Mouse (Mus musculus): ENCODE measurements around the gene Dnaja2.

Gene Dnaja2

DNA sequence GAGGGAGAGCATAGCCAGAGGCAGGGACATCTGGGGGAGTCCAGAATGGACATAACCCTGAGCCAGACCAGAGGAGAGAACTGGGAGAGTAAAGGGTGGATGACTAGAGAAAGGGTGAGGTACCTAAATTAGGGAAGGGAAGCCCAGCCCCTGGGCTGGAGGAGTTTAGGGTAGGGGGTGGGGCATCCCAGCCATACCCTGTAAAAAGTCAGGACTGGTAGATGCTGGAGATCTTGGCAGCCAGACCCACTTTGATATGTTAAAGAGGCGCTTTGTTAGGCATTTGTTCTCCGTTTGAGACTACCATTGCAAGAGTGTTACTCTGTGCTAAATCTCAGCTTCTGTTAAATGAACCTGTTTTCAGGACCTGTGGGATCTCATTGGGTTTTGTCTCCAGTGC lies 56.6 kb downstream of the Dnaja2 start:
- no peak for DNase-seq

DNA sequence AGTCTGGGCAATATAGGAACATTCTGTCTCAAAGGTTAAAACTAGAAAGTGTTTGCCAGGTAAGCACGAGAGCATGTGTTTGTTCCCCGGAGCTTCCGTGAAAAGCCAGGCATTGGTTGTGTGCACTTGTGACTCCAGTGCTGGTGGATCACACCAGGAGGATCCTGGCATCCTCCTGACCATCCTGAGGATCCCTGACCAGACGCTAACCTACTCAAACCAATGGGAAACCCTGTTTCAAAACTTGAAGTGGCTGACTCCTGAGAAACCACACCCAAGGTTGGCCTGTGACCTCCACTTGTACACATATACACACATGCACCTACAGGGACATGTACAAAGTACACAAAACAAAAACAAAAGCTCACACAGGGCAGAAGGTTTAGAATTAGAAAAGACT lies 58.4 kb downstream of the Dnaja2 start:
- DNase-seq = no peak

DNA sequence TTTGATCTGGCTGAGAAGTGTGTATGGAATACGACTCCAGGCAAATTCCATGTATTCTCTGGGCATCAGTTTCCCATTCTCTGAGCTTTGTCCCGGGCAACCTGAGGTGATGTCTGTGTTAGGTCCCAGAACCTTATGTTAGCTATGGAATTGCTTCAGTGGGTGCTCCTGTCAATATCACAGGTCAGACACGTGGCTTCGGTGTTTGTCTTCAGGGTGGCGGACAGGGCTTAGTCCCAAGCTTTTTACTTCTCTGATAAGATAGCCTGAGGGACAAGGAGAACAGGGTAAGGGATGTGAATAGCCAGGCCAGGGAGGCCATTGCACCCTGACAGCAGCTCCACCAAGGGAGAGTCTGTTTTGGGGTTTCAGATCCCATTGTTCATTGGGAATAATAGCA lies 59.0 kb downstream of the Dnaja2 start:
- no peak for DNase-seq

DNA sequence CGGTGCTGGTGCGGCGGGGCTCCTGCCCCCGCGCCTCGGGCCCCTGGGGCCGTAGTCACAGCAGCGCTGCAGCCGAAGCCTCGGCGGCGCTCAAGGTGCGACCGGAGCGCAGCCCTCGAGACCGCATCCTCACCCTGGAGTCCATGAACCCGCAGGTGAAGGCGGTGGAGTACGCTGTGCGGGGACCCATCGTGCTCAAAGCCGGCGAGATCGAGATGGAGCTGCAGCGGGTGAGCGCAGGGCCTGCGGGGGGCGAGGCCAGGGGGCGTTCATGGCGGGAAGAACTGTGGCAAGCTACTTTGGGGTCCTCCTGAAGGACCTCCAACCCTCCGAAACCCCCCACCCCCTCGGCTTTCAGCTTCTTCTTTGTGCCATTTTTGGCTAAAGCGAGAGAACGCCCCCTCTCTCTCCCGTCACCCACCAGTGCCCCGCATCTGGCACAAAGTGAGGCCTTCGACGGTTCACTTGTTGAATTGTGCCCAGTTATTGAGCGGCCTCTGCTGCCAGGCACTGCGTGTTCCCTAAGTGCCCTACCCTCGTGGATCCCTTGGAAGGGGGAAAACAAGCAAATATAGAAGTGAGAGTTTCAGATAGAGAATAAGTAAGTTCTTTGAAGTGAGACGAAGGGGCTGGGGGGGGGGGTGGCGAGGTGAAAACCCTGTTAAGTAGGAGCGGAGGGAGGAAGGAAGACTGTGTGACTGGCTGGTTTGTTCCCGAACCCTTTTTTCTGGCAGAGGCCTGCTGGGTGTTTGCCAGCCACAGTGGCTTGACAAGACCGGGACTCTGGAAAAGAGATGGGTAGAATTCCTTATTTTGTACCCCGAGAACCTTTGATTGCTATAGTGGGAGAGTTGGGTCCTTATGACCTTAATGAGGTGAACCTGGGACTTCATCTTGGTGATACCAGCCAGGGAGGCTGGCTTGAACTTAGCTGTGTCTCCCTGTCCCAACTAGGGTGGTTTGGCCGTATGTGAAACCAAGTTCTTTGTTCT lies 61.9 kb downstream of the Dnaja2 start:
- no peak for DNase-seq

DNA sequence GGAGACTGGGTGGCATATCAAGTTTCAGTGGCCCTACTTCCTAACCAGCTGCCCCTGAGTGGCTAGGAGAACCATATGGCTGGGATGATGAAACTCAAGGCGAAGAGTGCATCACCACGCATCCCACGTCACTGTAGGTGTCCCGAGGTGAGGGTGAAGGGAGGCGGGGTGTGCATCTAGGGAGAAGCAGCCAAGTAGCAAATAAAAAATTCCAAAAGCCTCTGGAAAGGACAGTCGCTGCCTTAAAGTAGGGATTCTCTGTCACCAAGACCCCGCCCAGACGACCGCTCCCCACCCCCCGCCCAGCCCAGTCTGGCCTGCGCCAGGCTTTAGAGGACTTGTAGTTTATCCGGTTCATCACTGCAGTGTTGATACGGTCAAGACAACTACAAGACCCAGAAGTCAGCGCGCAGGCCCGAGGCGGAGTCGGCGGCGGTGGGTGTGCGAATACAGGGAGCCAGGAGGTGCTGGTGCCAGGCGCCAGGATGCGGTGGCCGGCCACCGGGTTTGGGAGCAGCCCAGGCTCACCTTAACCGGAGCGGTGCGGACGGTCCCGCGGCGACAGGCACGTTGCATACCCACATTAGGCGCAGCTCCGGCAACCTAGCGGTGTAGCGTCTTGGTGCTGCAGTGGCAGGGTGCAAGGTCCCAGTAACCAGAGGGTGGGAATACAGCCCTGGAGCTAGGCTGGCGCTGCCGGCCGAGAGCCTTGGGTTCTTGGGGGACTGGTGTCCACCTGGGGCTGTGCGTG lies 62.8 kb downstream of the Dnaja2 start, which contains the start of gene Gpt2:
Gpt2 (plus strand) TSS at position 452 of the 751 bp plus-strand sequence.
- DNase-seq = peak; percentile 96

DNA sequence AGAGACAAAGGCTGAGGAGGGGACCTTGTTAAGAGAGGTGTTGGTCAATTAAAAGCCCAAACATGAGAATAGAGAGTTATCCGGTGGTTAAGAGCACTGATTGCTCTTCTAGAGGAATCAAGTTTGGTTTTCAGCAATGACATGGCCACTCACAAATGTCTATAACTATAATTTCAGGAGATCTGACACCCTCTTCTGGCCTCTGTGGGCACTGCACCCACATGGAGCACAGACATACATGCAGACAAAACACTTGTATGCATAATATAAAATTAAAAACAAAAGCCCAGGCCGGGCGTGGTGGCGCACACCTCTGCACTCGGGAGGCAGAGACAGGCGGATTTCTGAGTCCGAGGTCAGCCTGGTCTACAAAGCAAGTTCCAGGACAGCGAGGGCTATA lies 65.6 kb downstream of the Dnaja2 start:
- no peak for DNase-seq

DNA sequence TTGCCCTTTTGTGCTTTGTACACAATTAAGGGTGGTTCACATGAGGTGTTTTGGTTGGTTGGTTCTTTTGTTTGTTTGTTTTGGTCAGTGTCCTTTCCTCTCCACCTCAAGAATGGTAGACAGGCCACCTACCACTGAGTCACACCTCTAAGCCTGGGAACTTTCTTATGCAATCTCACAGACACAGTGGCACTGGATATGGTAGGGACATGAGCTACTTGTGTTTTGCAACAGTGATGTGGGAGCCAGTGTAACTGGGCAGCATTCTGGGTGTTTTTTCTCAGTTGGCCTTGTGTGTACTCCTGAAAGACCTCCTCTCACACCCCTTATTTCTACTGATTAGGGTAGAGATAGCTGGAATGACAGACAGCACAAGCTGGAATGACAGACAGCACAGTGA lies 66.5 kb downstream of the Dnaja2 start:
- no peak for DNase-seq

DNA sequence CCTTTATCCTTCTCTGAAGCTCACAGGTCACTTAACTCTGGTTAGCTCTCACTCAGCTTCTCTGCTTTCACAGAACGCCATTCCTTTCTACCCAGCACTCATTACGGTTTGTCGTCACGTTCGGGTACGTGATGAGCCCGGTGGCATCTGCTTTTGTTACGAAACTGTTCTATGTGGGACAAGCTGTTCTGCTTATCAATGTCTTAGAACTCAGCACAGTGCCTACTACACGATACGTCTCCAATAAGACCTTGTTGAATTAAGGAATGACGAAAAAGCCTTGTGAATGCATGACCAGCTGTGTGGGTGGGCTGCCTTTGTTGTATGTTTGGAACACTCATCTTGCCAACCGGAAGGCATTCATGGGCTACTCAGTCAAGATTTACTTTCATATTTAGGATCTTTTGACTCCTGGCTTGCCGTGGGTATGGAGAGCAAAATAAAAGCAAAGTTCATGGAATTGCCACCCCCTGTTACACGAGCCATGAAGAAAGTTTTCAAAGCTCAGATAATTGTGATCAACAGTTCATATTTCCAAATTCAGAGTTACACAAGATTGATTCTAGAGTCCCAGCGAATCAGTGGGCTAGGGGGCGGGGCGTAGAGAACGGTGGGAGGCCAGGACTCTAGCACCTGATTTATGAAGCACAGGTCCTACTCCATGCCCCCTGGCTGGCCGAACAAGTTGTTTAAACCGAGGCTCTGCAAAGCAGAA lies 67.1 kb downstream of the Dnaja2 start:
- no peak for DNase-seq
